Mouse (Mus musculus): ENCODE measurements around the gene Acot2. TPM values are rescaled to one million over a fixed set of nuclear protein-coding genes. Genes with fewer than 3 reads are reported as not detected.
"Not testable (repeated sequence)": the region's sequence is repeated elsewhere in the genome, so short reads cannot be mapped to it uniquely, and the experiment has no call there.

Acot2 gene
- polyA plus RNA-seq, 1 experiment: 7.3 TPM

DNA sequence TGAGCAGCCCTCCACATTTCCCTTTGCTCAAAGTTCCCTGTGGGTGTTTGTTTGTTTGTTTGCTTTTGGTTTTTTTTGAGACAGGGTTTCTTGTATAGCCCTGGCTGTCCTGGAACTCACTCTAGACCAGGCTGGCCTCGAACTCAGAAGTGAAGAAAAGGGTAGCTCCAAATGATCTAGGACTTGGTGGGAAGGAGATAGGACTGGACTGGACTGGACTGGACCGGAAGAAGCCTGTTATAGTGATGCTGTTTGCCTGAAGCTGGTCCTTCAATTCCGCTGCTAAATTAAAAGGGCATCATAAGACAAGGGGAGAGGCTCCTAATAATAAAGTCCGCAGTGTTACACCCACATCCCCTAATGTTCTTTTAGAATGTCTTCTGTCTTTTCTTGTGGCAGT lies 822 bp downstream of the Acot2 start:
- Histone ChIP-seq H3K27ac (ENCODE audit: insufficient read depth, low read length) (peak overlapping the region; percentile 92; the same call in 1 of the 2 replicates), H3K4me1 (ENCODE audit: control insufficient read depth, insufficient read depth, low read length) (no peaks in the 10 kb centered on the region), H3K4me3 (ENCODE audit: insufficient read depth, low read length) (peak overlapping the region; percentile 42)
- TF ChIP-seq CTCF (IDR thresholded peaks at IDR 0.05; ENCODE audit: extremely low read depth, insufficient read depth, low read length) (no peak), POLR2A (IDR thresholded peaks at IDR 0.05; ENCODE audit: extremely low read depth, insufficient read depth, low read length) (no peak)

DNA sequence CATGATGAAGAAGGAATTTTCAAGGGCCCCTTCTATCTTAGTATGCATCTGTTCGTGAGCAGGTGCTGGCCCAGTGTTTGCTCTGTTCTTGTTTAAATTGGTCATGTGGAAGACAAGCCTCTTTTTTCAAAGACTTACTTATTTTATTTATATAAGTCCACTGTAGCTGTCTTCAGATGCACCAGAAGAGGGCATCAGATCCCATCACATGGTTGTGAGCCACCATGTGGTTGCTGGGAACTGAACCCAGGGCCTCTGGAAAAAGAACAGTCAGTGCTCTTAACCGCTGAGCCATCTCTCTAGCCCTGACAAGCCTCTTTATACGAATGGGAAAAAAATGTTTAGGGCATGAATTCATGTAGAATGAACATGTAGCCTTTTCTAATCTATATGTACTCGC lies 1.7 kb downstream of the Acot2 start:
- TF ChIP-seq POLR2A (IDR thresholded peaks at IDR 0.05; ENCODE audit: extremely low read depth, insufficient read depth, low read length) (no peak), CTCF (IDR thresholded peaks at IDR 0.05; ENCODE audit: extremely low read depth, insufficient read depth, low read length) (no peak)
- Histone ChIP-seq H3K27ac (ENCODE audit: insufficient read depth, low read length) (no peak overlapping the region), H3K4me1 (ENCODE audit: control insufficient read depth, insufficient read depth, low read length) (no peaks in the 10 kb centered on the region), H3K4me3 (ENCODE audit: insufficient read depth, low read length) (no peak overlapping the region)

DNA sequence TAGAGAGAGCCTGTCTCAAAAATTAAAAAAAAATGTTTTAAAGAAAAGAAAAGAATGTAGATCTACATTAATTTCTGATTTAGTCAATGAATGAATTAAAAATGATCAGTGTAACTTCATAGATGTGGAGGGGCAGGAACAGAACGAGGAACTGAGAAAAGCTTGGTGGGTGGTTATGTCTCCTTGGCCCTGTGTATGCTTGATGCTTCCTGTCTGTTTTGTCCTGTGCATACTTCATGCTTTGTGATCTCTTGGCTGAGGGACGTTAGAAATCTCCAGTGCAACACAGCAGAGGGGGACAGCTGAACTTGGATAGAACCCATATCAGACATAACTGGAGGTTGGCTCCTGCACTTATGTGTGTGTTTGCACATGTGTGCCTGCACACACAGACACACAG lies 9.6 kb downstream of the Acot2 start:
- TF ChIP-seq POLR2A (IDR thresholded peaks at IDR 0.05; ENCODE audit: extremely low read depth, insufficient read depth, low read length): no peak
- TF ChIP-seq CTCF (IDR thresholded peaks at IDR 0.05; ENCODE audit: extremely low read depth, insufficient read depth, low read length): no peak
- Histone ChIP-seq H3K27ac (ENCODE audit: insufficient read depth, low read length) (no peak overlapping the region), H3K4me3 (ENCODE audit: insufficient read depth, low read length) (no peak overlapping the region), H3K4me1 (ENCODE audit: control insufficient read depth, insufficient read depth, low read length) (peaks cover 3% of the 10 kb centered on the region)

DNA sequence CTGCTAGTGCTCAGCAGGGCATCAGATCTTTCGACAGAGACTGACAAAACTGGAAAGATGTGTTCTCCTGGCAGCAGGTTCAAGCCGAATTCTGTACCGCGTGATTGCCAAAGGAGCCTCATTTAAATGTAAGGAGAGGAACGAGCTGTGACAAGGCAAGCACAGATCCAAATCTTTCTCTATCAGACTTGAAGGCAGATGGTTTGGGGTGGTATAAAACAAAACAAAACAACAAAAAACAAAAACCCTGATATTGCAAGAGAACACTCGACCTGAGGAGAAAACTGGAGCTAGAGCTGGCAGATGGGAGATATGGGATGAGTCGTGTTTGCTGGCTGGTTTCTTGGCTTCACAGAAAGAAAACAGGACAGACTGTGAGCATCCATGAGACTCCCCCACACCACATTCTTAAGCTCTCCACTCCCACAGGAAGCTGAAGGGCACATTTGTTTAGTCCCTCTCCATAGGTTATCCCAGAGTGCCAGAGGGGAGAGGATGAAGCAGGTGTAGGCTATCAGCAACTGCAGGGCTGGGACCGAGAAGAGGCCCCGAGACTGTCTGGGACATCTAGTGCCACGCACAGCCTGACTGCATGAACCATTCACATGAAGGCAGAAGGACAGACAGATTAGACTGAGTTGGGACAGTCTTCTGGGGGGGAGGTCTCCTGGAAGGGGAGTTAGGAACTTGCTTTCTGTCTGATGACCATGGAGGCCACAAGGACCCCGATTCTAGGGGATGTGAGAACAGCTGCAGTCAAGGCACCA lies 10.9 kb downstream of the Acot2 start:
- TF ChIP-seq CTCF (IDR thresholded peaks at IDR 0.05; ENCODE audit: extremely low read depth, insufficient read depth, low read length): no peak
- no peak for TF ChIP-seq POLR2A (IDR thresholded peaks at IDR 0.05; ENCODE audit: extremely low read depth, insufficient read depth, low read length)
- H3K4me1 ChIP-seq (ENCODE audit: control insufficient read depth, insufficient read depth, low read length): peaks cover 3% of the 10 kb centered on the region
- no peak overlapping the region for H3K27ac ChIP-seq (ENCODE audit: insufficient read depth, low read length)
- H3K4me3 ChIP-seq (ENCODE audit: insufficient read depth, low read length): no peak overlapping the region

DNA sequence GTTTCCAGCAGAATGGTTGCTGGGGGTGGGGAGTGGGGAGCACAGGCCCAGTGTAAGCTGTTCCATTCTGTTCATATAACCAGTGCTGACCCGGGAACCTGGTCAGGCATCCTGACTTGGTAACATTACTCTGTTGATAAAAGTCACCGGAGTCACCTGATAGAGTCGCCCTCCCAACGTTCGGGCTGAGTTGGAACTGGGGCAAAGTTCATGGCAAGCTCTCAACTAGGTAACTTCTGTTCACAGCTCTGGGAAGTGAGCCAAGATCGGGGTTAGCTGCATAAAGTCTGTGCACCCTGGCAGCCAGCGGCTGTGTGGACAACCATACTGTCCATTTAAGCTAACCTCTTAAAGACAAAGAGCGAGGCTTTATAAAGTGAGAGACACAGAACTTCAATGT lies 11.6 kb downstream of the Acot2 start:
- not testable (repeated sequence) for H3K4me1 ChIP-seq (ENCODE audit: control insufficient read depth, insufficient read depth, low read length); H3K27ac ChIP-seq (ENCODE audit: insufficient read depth, low read length); H3K4me3 ChIP-seq (ENCODE audit: insufficient read depth, low read length)

DNA sequence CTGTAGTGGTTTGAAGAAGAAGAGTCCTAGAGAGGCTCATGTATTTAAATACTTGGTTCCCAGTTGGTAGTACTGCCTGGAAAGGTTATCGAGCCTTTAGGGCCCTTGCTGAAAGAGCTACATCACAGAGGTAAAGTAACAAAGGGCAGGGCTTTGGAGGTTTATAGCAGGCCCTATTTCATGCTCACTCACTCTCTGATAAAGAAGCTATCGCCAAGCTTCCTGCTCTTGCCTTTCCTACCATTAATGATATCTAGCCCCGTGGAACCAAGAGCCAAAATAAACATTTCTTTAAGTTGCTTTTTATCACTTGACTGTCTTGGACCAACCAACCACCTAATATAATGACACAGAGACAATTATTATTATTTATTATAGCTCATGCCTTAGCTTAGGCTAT lies 12.8 kb downstream of the Acot2 start:
- Histone ChIP-seq H3K4me1 (ENCODE audit: control insufficient read depth, insufficient read depth, low read length) (peaks cover 3% of the 10 kb centered on the region), H3K4me3 (ENCODE audit: insufficient read depth, low read length) (no peak overlapping the region), H3K27ac (ENCODE audit: insufficient read depth, low read length) (no peak overlapping the region)
- TF ChIP-seq POLR2A (IDR thresholded peaks at IDR 0.05; ENCODE audit: extremely low read depth, insufficient read depth, low read length): no peak
- TF ChIP-seq CTCF (IDR thresholded peaks at IDR 0.05; ENCODE audit: extremely low read depth, insufficient read depth, low read length): no peak

DNA sequence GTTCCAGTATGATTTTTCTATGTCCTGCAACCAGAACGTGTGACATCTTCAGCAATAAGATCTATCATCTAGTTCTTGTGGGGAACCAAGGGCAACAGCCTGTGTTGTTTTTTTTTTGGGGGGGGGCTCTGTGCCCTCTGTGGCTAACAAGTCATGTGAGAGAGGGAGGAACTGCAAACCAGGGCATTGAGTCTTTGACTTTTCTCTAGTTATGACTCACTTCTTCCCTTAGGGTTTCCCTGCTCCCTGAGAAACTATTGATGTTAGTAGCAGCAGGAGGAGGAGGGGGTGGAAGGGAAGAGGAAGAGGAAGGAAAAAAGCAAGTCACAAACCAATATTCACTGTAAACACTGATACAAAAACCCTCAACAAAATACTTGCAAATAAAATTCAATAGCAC lies 16.2 kb downstream of the Acot2 start:
- H3K27ac ChIP-seq (ENCODE audit: insufficient read depth, low read length): no peak overlapping the region
- no peaks in the 10 kb centered on the region for H3K4me1 ChIP-seq (ENCODE audit: control insufficient read depth, insufficient read depth, low read length)
- H3K4me3 ChIP-seq (ENCODE audit: insufficient read depth, low read length): no peak overlapping the region
- no peak for TF ChIP-seq CTCF (IDR thresholded peaks at IDR 0.05; ENCODE audit: extremely low read depth, insufficient read depth, low read length)
- TF ChIP-seq POLR2A (IDR thresholded peaks at IDR 0.05; ENCODE audit: extremely low read depth, insufficient read depth, low read length): no peak

DNA sequence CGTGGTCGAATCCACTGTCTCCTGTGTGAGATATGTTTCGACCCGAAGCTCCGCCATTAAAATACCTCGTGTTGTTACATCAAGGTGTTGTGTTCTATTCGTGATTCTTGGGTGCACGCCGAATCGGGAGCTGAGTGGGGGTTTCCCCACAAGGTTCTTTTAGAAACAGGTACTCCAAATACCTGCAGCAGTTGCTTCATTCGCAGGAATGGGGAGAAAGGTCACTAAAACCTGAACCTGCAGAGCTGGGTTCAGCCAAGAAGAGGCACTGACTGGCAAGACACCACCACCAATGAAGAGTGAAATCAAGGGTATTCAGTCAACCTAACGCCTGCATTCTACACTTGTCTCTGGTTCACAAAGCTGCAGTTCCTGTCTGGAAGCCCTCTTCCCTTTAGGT lies 20.6 kb downstream of the Acot2 start:
- TF ChIP-seq CTCF (IDR thresholded peaks at IDR 0.05; ENCODE audit: extremely low read depth, insufficient read depth, low read length) (no peak), POLR2A (IDR thresholded peaks at IDR 0.05; ENCODE audit: extremely low read depth, insufficient read depth, low read length) (no peak)
- Histone ChIP-seq H3K27ac (ENCODE audit: insufficient read depth, low read length) (no peak overlapping the region), H3K4me1 (ENCODE audit: control insufficient read depth, insufficient read depth, low read length) (peaks cover 2% of the 10 kb centered on the region), H3K4me3 (ENCODE audit: insufficient read depth, low read length) (no peak overlapping the region)

DNA sequence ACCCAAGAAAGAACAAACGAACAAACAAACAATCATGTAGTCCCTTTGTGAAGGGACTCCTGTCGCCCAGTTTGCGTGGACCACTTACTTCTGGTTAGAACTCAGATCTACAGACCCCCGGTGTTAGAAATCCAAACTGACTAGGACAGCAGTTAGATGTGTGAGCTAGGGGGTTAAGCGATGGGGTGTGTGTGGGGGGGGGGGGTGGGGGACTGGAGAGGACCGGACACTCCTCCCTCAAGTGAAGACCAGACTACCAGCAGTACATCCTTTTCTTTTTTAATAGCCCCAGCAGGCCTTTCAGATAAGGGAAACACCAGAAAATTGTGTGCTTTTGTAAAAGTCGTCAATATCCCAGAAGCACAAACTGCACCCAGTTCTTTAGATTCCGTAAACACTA lies 21.1 kb downstream of the Acot2 start:
- peaks cover 4% of the 10 kb centered on the region for H3K4me1 ChIP-seq (ENCODE audit: control insufficient read depth, insufficient read depth, low read length)
- no peak overlapping the region; the same call in 1 of the 2 replicates for H3K4me3 ChIP-seq (ENCODE audit: insufficient read depth, low read length)
- H3K27ac ChIP-seq (ENCODE audit: insufficient read depth, low read length): no peak overlapping the region
- no peak for TF ChIP-seq POLR2A (IDR thresholded peaks at IDR 0.05; ENCODE audit: extremely low read depth, insufficient read depth, low read length)
- TF ChIP-seq CTCF (IDR thresholded peaks at IDR 0.05; ENCODE audit: extremely low read depth, insufficient read depth, low read length): no peak

DNA sequence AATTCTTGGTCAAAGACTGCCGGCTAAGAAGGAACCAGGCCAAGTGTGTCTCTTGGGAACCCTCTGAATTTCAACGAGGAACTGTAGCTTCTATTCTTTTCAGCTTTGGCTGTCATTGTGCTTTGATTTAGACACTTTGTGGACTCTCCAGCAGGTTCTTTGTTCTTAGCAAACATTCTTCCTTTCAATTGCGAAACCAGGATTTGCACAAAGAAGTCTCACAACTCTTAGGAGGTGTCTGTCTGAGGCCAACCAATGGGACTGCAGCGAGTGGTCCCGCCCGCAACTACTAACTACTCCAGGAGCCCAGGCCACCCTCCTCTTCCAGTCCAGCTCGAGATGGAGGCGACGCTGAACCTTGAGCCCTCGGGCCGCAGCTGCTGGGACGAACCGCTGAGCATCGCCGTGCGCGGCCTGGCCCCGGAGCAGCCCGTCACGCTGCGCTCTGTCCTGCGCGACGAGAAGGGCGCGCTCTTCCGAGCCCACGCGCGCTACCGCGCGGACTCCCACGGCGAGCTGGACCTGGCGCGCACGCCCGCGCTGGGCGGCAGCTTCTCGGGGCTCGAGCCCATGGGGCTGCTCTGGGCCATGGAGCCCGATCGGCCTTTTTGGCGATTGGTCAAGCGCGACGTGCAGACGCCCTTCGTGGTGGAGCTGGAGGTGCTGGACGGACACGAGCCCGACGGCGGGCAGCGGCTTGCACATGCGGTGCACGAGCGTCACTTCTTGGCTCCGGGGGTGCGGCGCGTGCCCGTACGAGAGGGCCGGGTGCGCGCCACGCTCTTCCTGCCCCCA lies 21.7 kb downstream of the Acot2 start, which contains the start of gene Acot1:
Gene Acot1, plus strand, starts transcription at position 320 of the 795 bp plus-strand sequence.
- Histone ChIP-seq H3K4me3 (ENCODE audit: insufficient read depth, low read length) (peak within 1 kb of the TSS; percentile 54), H3K27ac (ENCODE audit: insufficient read depth, low read length) (peak within 1 kb of the TSS; percentile 56; the same call in 1 of the 2 replicates)
- H3K4me1 ChIP-seq (ENCODE audit: control insufficient read depth, insufficient read depth, low read length): not testable (repeated sequence)
- TF ChIP-seq POLR2A (IDR thresholded peaks at IDR 0.05; ENCODE audit: extremely low read depth, insufficient read depth, low read length): peak; percentile 59; the same call in 1 of the 2 replicates

Data from cortical plate, adult 2 months (tissue).